Mouse (Mus musculus) lung, adult 18-20 months (tissue): ENCODE measurements around the gene Alyref.
"Not testable (repeated sequence)": the region's sequence is repeated elsewhere in the genome, so short reads cannot be mapped to it uniquely, and the experiment has no call there.

Source experiments
- DNase-seq, 2 experiments: peaks; one replicate each; pipeline ENCODE4 v3.0.0; 2022; ENCODE audit warnings: mixed read lengths in 2 of 2

Gene Alyref

GRCm38 (mm10) chr11:120598990-120599549 is 905 bp upstream of the Alyref start:
- DNase-seq = no peak

GRCm38 (mm10) chr11:120597240-120598235 is 627 bp downstream of the Alyref start:
- no peak for DNase-seq

- DNase-seq = no peak
Measured at GRCm38 (mm10) chr11:120588531-120588930, 9.6 kb downstream of the Alyref start.

GRCm38 (mm10) chr11:120583937-120584336 is 14.2 kb downstream of the Alyref start:
- no peak for DNase-seq

- not testable (repeated sequence) for DNase-seq
Measured at GRCm38 (mm10) chr11:120582982-120583293, 15.2 kb downstream of the Alyref start.

- DNase-seq = peak in 1 of 2 experiments; percentile 57
Measured at GRCm38 (mm10) chr11:120582268-120582981, 15.7 kb downstream of the Alyref start.

GRCm38 (mm10) chr11:120581490-120582267 is 16.5 kb downstream of the Alyref start, which contains the start of gene Arhgdia:
Arhgdia (minus strand) TSS chr11:120581624.
- DNase-seq = peak; percentile 86 to 89

- peak; percentile 50 to 54 for DNase-seq
Measured at GRCm38 (mm10) chr11:120580871-120581331, 17.3 kb downstream of the Alyref start.

GRCm38 (mm10) chr11:120580190-120580589 is 18.0 kb downstream of the Alyref start:
- DNase-seq = peak; percentile 43 to 51

- DNase-seq = peak; percentile 67 to 78
Measured at GRCm38 (mm10) chr11:120579316-120580107, 18.7 kb downstream of the Alyref start.

- peak in 1 of 2 experiments; percentile 18 for DNase-seq
Measured at GRCm38 (mm10) chr11:120578694-120579243, 19.4 kb downstream of the Alyref start.

- DNase-seq = no peak
Measured at GRCm38 (mm10) chr11:120578024-120578693, 20.0 kb downstream of the Alyref start.

- DNase-seq = no peak
Measured at GRCm38 (mm10) chr11:120577211-120578023, 20.7 kb downstream of the Alyref start.

- DNase-seq = no peak
Measured at GRCm38 (mm10) chr11:120576365-120576981, 21.7 kb downstream of the Alyref start.

- no peak for DNase-seq
Measured at GRCm38 (mm10) chr11:120575940-120576339, 22.2 kb downstream of the Alyref start.

- DNase-seq = no peak
Measured at GRCm38 (mm10) chr11:120575046-120575445, 23.1 kb downstream of the Alyref start.

- DNase-seq = no peak
Measured at GRCm38 (mm10) chr11:120574278-120574600, 23.9 kb downstream of the Alyref start.

- no peak for DNase-seq
Measured at GRCm38 (mm10) chr11:120573585-120574277, 24.4 kb downstream of the Alyref start.
